Mouse (Mus musculus): ENCODE measurements around the gene Plekho2.

Plekho2 gene

GRCm38 (mm10) chr9:65531283-65531682, 48.6 kb downstream of the Plekho2 start:
- no peak for DNase-seq (ENCODE audit: low spot score in 2 of 2)

- no peak for DNase-seq (ENCODE audit: low spot score in 2 of 2)
Measured at GRCm38 (mm10) chr9:65529659-65530058, 50.2 kb downstream of the Plekho2 start.

GRCm38 (mm10) chr9:65528417-65529038, 51.3 kb downstream of the Plekho2 start:
- DNase-seq (ENCODE audit: low spot score in 2 of 2) = no peak

- DNase-seq (ENCODE audit: low spot score in 2 of 2) = no peak
Measured at GRCm38 (mm10) chr9:65525445-65526195, 54.2 kb downstream of the Plekho2 start.

- peak; percentile 58 to 72 for DNase-seq (ENCODE audit: low spot score in 2 of 2)
Measured at GRCm38 (mm10) chr9:65523611-65524364, 56.1 kb downstream of the Plekho2 start.

GRCm38 (mm10) chr9:65520505-65520876, 59.3 kb downstream of the Plekho2 start:
- no peak for DNase-seq (ENCODE audit: low spot score in 2 of 2)

GRCm38 (mm10) chr9:65519807-65520504, 59.9 kb downstream of the Plekho2 start, which contains the start of gene Ankdd1a:
TSS of gene Ankdd1a (minus strand) at chr9:65520193.
- peak; percentile 32 to 49 for DNase-seq (ENCODE audit: low spot score in 2 of 2)

GRCm38 (mm10) chr9:65514851-65515261, 65.0 kb downstream of the Plekho2 start:
- DNase-seq (ENCODE audit: low spot score in 2 of 2) = no peak

- DNase-seq (ENCODE audit: low spot score in 2 of 2) = no peak
Measured at GRCm38 (mm10) chr9:65514431-65514830, 65.4 kb downstream of the Plekho2 start.

- DNase-seq (ENCODE audit: low spot score in 2 of 2) = no peak
Measured at GRCm38 (mm10) chr9:65512520-65512919, 67.3 kb downstream of the Plekho2 start.

- DNase-seq (ENCODE audit: low spot score in 2 of 2) = no peak
Measured at GRCm38 (mm10) chr9:65508449-65508848, 71.4 kb downstream of the Plekho2 start.

- no peak for DNase-seq (ENCODE audit: low spot score in 2 of 2)
Measured at GRCm38 (mm10) chr9:65502721-65503505, 76.9 kb downstream of the Plekho2 start.

Measured in right cerebral cortex, postnatal 36 days (tissue).